Mouse (Mus musculus) hindlimb bud, embryonic 11.5 days (tissue): ENCODE measurements around the gene Brd7.

Experiments
- DNase-seq: peaks from one replicate; pipeline ENCODE4 v3.0.0-alpha.2; 2012; ENCODE audit warnings: low read depth, low spot score; ENCODE audit errors: extremely low spot score

The Brd7 gene

GRCm38 (mm10) chr8:88357226-88357933, 4.6 kb downstream of the Brd7 start:
- DNase-seq, result no peak

- no peak for DNase-seq
Measured at GRCm38 (mm10) chr8:88349046-88349445, 12.9 kb downstream of the Brd7 start.

GRCm38 (mm10) chr8:88342026-88342425, 20.0 kb downstream of the Brd7 start:
- DNase-seq, result no peak

- no peak for DNase-seq
Measured at GRCm38 (mm10) chr8:88339887-88340695, 21.9 kb downstream of the Brd7 start.

- no peak for DNase-seq
Measured at GRCm38 (mm10) chr8:88339221-88339620, 22.8 kb downstream of the Brd7 start.

- no peak for DNase-seq
Measured at GRCm38 (mm10) chr8:88334975-88335374, 27.0 kb downstream of the Brd7 start.

GRCm38 (mm10) chr8:88334384-88334783, 27.6 kb downstream of the Brd7 start:
- no peak for DNase-seq

GRCm38 (mm10) chr8:88330816-88331215, 31.2 kb downstream of the Brd7 start:
- DNase-seq, result no peak

- no peak for DNase-seq
Measured at GRCm38 (mm10) chr8:88328689-88329088, 33.3 kb downstream of the Brd7 start.

GRCm38 (mm10) chr8:88326328-88326727, 35.7 kb downstream of the Brd7 start:
- no peak for DNase-seq

- no peak for DNase-seq
Measured at GRCm38 (mm10) chr8:88325795-88326194, 36.2 kb downstream of the Brd7 start.

- no peak for DNase-seq
Measured at GRCm38 (mm10) chr8:88325251-88325650, 36.7 kb downstream of the Brd7 start.

GRCm38 (mm10) chr8:88324760-88325159, 37.2 kb downstream of the Brd7 start:
- DNase-seq, result no peak

GRCm38 (mm10) chr8:88323523-88323922, 38.5 kb downstream of the Brd7 start:
- DNase-seq, result no peak

- DNase-seq, result no peak
Measured at GRCm38 (mm10) chr8:88321387-88321786, 40.6 kb downstream of the Brd7 start.

GRCm38 (mm10) chr8:88320134-88320533, 41.9 kb downstream of the Brd7 start:
- DNase-seq, result no peak

GRCm38 (mm10) chr8:88318151-88318550, 43.8 kb downstream of the Brd7 start:
- DNase-seq, result no peak

GRCm38 (mm10) chr8:88317341-88317740, 44.7 kb downstream of the Brd7 start:
- DNase-seq, result no peak

- no peak for DNase-seq
Measured at GRCm38 (mm10) chr8:88316139-88316931, 45.7 kb downstream of the Brd7 start.

- no peak for DNase-seq
Measured at GRCm38 (mm10) chr8:88315302-88315701, 46.7 kb downstream of the Brd7 start.

GRCm38 (mm10) chr8:88313991-88314390, 48.0 kb downstream of the Brd7 start:
- no peak for DNase-seq

GRCm38 (mm10) chr8:88312966-88313365, 49.0 kb downstream of the Brd7 start:
- DNase-seq, result no peak
